Mouse (Mus musculus) liver (tissue): ENCODE measurements around the gene Plxnb3.
A peak's percentile ranks its signal among the peaks of the same experiment; 100 is the strongest.
"Not testable (repeated sequence)": the region's sequence is repeated elsewhere in the genome, so short reads cannot be mapped to it uniquely, and the experiment has no call there.

Experiments used
- DNase-seq: peaks from one replicate; pipeline ENCODE4 v3.0.0-alpha.2; 2020; ENCODE audit warnings: mixed read lengths

The Plxnb3 gene

DNA sequence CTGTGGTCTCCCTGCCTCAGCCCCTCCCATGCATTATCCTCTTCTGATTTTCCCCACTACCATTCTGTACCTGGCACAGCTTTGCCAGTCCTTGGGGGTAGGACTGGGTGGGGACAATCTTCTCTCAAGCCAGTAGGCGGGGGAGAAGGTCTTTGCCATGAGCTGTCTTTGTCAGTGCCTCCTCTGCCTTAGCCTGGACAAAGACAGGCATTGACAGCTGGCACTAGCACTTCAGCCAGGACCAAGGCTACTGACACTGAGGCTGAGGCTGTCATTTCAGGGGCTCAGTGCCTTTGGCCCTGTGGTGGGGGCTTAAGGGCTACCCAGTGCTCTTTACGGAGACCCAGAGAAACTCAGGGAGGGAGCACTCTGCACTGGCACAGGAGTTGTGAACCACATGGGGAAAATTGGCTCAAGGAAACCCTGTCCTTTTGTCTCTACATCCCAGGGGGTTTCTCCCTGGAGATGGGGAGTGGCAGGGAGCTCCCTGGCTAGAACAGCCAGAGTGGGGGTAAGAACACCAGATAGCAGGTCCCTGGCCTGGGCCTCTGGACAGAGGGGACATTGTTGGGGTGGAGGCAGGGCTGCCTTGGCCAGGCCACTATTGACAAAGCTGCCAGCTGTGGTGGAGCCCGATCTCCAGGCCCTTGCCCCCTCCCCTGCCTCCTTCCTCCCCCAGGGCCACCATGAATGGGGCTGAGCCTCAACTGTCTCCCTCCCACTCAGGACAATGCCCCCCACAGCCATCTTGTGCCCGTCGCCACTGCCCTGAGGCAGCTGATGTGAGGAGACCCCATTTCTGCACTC is at the start of gene Plxnb3:
Gene Plxnb3, plus strand, starts transcription at position 757 of the 807 bp plus-strand sequence.
- DNase-seq = no peak

DNA sequence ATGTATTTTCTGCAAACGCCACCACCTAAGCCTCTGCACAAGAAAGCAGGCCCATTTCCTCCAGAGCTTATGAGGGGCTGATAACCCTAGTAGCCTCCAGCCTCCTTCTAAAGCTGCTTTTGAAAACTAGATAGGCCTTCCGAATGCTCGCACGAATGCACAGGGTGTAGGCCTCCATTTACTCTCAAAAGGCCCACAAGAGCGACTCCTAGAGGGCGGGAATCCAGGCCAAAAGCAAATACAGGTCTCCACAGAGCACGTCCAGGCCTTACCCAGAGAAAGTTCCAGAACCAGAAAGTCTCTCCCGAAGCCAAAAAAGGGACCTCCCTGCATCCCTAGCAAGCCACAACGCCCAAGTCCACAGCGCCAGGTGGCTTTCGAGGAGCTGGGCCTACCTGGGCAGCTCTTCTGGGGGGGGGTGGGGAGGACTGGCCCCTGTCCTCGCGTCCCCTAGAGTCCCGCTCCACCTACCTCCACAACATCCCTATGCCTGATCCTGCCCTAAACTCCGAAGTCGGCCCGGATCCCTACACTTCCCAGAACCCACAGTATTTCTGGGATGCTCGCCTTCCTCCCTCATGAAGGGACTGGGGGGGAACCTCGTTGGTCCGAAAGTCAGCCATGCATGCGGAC is 41.3 kb upstream of the Plxnb3 start:
- peak; percentile 63 for DNase-seq

DNA sequence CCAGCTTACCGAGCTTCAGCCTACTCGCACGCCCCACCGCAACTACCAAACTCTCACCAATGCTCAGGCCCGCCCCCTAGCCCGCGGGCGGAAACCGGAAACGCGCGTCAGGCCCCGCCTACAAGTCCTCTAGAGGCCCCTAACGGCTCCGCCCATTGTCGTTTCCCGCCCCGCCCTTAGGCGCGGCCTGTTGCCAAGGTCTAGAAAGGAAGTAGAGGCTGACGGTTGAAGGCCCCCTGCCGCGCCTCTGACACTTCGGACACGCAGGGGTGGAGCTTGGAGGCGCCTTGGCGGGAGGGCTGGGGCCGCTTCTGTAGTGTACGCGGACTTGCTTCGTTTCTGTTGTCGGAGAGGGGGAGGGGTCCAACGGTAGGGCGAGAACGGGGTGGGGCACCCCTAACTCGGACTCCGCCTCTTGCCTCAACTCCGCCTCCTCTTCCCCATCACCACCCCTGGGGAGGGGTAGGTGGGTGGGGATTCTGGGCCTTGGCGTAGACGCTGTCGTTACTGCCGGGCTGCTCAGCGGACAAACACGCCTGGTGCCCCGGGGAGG is 40.7 kb upstream of the Plxnb3 start, which contains the start of the genes Bcap31 and Abcd1:
Gene Bcap31, minus strand, starts transcription at position 67 of the 553 bp plus-strand sequence.
Gene Abcd1, plus strand, starts transcription at position 489 of the 553 bp plus-strand sequence.
- peak; percentile 96 for DNase-seq

DNA sequence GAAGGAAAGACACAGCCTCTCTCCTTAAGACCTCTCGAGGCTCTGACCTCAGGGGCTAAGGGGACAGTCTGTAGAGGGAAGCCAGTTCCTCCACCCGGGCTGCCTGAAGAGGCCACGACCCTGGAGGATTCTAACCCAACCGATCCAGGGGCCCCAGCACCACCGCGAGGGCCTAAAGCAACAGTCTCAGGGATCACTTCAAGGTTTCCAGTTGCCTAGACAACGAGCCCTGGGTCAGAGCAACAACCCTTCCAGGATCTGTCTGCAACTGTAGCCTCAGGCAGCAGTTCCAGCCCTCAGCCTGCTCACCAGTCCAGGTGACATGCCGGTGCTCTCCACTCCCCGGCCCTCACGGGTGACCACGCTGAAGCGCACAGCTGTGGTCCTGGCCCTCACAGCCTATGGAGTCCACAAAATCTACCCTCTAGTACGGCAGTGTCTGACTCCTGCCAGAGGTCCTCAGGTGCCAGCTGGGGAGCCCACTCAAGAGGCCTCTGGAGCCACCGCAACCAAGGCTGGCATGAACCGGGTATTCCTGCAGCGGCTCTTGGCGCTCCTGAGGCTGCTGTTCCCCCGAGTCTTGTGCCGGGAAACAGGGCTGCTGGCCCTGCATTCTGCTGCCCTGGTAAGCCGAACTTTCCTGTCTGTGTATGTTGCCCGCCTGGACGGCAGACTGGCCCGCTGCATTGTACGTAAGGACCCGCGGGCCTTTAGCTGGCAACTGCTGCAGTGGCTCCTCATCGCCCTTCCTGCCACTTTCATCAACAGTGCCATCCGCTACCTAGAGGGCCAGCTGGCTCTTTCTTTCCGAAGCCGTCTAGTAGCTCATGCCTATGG is 40.0 kb upstream of the Plxnb3 start:
- peak; percentile 24 for DNase-seq

DNA sequence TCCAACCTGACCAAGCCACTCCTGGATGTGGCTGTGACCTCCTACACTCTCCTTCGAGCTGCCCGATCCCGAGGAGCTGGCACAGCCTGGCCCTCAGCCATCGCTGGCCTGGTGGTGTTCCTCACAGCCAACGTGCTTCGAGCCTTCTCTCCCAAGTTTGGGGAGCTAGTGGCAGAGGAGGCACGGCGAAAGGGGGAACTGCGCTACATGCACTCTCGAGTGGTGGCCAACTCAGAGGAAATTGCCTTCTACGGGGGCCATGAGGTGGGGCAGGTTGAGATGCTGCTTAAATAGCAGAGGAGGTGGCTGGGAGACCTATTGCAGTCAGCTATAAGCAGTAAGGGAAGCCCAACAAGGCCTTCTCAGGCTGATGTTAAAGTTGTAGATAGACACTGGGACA is 39.2 kb upstream of the Plxnb3 start:
- peak; percentile 7 for DNase-seq

DNA sequence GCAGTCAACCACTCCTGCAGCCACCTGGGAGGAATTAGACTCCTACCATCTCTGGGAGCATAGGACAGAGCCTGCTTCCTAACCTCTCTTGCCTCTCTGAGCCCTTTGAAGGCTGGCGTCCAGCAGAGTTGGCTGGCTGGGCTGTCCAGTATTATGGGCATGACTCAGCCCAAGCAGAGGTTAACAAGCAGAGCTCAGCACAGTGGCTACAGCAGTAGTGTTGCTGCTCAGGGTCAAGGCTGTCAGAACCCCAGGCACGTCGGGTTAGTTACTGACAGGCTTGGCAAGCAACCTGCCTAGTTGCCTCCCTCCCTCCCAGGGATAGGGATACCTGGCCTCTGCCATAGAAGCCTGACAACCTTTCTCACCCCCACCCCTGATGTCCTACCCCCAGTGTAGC is 38.6 kb upstream of the Plxnb3 start:
- DNase-seq = no peak

DNA sequence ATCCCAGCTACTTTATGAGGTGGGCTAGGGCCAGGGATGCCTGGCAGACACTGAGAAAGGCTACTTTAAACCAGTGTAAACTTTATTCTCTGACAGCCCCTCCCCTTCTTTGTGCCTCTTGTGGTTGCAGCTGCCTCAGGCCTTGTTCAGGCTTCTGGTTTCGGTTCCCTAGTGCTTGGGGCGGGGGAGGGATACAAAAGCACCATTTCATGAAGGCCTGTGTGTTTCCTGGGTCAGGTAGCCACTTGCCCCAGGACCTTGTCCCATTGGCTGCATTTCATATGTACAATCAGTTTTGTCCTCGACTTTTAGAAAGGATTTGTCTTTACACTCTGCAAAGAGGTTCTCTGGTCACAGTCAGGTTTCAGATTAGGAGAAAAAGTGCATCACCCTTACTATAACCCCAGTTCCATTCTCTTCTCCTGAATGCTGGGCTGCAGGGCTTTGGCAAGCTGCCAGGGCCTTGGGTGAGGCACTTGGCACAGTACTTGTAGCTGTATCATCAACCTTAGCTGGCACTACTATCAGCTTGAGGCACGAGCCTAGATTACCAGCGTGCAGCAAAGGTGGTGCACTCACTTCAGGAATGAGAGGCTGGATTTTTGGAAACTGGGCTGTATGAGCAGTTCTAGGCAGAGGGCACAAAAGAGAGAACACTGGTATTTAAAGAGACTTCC is 38.1 kb upstream of the Plxnb3 start:
- peak; percentile 34 for DNase-seq

DNA sequence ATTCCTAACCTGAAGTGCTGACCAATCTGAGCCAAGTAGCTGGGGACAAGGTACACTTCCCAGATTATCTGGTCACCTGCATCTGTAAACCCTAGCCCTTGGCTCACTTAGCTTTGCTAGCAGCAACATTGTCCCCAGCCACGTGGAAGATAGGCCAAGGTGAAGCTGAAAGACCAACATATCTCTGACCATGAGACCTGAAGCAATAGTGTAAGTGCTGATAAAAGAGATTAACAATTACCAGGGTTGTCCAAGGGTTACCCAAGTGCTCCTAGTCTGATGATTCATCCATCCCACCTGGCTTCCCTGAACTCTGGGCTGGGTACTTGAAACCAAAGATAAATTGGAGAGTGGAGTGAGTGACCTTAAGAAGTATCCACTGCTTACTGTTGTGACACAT is 26.0 kb upstream of the Plxnb3 start:
- DNase-seq = no peak

DNA sequence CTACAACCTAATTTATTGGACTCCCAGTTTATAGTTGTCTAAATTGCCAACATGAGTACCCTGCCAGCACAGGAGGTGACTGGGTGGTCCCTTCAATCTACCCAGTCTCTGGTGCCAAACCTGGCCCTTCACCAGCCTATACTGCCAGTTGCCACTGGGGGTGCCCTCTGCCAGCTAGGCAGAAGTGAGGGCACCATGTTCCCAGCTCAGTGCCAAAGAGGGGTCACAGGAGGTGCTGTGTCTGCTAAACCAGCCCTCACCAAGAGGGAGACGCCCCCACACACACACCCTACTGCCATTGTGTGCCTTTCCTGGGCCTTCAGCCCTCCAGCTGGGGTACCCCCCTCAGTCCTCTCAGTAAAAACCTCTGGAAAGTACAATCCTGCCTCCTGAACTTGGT is 18.7 kb upstream of the Plxnb3 start:
- no peak for DNase-seq

DNA sequence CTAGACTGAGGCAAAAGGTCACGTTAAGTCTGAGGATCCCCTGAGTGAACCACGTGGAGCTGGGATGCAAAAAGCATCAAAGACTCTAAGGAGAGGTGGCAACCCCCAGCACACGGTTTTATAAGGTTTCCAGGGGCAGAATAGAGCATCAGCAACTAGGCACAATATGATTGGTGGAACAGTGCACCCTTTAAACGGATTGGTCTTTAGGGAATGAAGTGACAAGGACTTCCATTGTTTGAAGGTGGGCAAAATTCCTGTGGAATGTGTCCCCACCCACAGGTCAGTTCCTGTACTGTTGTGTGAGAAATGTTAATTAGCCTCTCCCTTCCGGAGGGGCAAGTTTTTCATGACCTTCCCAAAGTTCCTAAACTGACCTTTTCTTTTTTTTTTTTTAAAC is 17.7 kb upstream of the Plxnb3 start:
- DNase-seq = no peak

DNA sequence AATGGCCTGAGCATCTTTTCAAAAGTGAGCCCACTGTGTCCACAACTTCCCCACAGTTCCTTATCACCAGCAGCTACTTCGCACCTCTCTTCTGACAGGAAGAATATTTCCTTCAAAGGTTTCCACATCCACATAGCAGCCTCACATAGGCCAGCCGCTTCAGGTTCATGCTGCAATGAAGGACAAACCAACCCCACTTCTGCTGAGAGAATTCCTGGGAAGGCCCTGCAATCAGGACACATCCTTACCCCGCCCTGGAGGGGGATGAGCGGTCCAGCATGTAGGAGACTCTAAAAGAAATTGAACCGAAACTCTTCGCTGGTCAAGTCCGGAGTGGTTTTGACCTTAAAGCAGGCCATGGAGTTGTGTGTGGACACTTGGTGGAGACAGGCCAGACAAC is 17.0 kb upstream of the Plxnb3 start:
- DNase-seq = not testable (repeated sequence)

DNA sequence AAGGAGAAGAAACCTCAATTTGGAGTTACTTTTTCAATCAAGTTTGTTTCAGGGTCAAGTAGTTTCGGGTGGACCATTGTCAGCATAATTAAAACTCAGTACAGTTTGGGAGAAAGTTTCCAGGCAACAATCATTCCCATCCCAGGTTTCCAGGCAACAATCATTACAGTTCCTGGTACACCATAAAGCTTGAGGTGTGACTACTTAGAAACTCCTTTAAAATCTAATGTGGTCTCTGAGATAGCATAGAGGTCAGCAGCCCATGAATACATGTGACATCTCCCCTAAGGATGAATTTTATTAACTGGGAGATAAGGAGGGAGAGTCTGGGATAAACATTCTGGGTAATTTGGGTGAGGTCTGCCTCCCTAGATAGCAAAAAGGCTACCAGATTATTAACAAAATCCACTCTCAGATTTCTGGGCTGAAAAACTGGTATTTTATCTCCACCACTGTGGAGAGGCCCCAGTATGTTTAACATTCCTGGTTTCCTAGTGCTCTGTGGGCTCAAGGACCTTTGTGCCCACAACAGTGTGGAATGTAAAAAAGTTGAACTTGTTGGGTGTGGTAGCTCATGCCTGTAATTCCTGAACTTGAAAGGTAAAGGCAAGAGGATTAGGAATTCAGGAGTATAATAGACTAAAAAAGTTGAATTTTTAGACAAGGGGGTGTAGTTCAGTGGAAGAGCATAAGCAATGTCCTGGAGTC is 12.0 kb upstream of the Plxnb3 start:
- DNase-seq = no peak

DNA sequence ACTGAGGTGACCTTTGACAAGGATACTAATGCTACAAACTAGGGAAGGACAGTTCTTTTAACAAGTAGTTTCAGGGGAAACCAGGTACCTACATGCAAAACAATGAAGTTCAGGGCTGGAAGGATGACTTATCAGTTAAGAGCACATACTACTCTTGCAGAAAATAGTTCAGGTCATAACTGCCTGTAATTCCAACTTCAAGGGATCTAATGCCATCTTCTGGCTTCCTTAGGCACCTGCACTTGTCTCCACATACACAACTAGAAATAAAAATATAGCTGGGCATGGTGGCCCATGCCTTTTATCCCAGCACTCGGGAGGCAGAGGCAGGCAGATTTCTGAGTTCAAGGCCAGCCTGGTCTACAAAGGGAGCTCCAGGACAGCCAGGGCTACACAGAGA is 7.9 kb upstream of the Plxnb3 start:
- DNase-seq = no peak

DNA sequence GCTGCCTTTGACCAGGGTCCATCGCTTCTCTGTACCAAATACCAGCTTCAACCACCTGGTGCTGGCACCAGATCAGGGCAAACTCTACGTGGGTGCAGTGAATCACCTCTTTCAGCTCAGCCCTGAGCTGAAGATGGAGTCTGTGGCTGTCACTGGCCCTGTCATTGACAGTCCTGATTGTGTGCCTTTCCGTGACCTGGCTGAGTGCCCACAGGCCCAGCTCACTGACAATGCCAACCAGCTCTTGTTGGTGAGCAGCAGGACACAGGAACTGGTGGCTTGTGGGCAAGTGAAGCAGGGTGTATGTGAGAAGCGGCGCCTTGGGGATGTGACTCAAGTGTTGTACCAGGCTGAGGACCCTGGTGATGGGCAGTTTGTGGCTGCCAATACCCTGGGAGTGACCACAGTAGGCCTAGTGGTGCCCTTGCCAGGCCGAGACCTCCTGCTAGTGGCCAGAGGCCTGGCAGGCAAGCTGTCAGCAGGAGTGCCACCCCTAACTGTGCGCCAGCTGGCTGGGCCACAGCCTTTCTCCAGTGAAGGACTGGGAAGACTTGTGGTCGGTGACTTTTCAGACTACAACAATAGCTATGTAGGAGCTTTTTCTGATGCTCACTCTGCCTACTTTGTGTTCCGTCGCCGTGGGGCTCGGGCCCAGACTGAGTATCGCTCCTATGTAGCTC is 1.9 kb downstream of the Plxnb3 start:
- DNase-seq = no peak

DNA sequence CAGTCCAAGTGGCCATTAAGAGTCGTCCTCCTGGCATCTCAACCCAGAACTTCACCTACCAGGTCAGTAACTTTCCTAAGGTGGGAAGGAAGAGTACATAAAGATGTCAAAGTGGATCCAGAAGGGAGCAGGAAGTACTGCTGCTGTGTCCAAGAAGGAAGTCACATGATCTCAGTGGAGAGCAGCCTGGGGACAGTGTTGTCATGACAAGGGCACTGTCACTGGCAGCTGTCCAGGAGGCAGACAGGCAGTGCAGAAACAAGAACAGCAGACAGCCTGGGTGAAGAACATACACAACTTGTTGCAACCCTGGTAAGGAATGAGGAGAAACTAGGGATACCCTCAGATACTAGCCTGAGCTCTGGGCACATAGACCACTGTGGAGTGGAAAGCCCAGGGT is 8.4 kb downstream of the Plxnb3 start:
- peak; percentile 22 for DNase-seq

DNA sequence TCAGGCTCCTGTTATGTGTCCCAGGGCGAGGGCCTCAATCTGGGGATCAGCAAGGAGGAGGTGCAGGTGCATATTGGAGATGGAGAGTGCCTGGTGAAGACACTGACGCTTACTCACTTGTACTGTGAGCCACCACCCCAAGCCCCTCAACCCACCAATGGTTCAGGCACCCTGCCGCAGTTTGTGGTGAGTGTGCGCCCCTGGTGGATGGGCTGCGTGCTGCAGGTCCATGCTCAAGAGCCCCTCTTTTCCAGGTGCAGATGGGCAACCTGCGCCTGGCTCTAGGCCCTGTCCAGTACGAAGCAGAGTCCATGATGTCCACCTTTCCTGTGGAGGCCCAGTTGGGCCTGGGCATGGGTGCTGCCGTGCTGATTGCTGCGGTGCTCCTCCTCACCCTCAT is 10.4 kb downstream of the Plxnb3 start:
- DNase-seq = peak; percentile 21

DNA sequence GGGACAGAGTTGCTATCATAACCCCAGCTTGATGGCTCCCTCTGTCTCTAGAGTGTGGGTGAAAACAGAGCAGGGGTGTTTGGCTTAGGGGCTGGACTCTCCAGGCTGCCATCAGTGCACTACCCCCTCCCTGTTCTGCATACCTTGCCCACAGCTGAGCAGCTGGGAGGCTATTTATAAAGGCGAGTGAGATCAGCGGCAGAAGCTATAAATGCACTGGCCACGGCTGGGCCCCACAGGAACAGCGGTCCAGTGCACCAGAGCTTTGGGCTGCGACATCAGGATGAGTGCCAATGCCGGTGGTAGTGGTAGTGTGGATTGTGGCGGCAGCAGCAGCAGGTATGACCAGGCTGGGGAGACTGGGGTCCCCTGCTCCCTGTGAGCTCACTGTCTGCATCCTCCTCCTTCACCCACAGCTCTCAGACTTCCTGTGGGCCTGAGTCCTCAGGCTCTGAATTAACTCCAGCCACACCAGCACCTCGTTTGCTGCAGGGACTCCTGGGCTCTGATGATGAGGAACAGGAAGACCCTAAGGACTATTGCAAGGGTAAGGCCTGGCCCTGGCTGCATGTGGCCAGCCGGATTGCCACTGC is 17.4 kb downstream of the Plxnb3 start, which contains the start of gene Srpk3:
Gene Srpk3, plus strand, starts transcription at position 238 of the 593 bp plus-strand sequence.
- DNase-seq = no peak

DNA sequence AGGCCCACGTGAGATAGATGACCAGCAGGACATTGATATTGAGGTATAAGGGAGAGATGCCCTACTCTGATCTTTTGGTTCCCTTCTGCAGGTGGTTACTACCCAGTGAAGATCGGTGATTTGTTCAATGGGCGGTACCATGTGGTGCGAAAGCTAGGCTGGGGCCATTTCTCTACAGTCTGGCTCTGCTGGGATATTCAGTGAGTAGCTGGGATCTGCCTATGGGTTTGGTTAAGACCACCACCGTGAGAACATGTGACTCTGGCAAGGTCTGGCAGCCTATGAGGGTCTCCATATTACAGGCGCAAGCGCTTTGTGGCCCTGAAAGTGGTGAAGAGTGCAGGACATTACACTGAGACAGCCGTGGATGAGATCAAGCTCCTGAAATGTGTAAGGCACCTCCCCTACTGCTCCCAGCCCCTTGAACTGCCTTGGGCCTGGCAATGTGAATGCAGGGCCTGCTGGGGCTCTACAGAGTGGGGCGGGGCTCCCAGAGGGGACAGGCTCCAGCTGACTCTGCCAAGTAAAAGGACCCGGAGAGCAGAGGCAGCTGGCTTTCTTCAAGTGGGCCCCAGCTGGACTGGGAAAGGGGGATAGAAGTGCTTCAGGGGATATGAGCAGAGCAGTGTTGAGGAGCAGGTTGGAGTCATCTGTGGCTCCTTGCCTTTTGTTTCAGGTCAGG is 18.1 kb downstream of the Plxnb3 start:
- DNase-seq = no peak

DNA sequence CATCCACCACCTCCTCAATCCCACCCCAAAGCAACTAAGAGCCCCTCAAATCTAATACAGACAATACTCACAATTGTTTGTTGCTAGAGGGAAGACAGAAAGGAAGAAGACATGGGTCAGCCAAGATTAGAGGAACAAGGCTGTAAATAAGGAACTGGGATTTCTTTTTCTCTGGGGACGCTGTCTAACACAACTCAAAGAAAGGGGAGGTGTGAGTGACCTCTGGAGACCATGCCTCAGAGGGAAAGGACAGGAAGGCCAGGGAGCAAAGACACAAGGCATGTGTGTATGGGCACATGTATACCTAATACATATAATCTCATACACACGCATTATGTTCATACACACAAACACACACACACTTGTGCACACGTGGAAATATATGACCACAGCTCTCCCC is 25.3 kb downstream of the Plxnb3 start:
- no peak for DNase-seq

DNA sequence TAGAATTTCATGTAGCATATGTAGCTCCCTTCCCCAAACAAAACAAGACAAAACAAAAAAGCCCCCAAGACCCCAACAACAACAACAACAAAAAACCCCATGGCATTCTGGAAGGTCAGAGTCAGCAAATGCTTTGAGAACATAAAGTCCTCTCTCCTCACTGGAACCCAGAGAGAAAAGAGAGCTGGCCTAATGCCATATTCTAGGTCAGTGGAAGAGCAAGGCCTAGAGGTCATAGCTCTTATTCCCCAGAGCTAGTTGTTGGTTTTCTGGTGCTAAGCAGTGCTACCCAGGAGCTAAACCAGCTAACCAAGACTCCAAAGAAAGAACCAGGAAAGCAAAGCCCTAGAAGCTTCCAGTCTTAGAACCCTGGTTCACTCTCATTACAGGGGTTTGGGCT is 28.8 kb downstream of the Plxnb3 start:
- DNase-seq = no peak
